Mouse (Mus musculus) lung, embryonic 16.5 days (tissue): Measurements from ENCODE around the gene Slc25a51. TPM values are rescaled to one million over a fixed set of nuclear protein-coding genes. Genes with fewer than 3 reads are reported as not detected.
A peak's percentile ranks its signal among the peaks of the same experiment; 100 is the strongest.

Source experiments
- ATAC-seq: fragments of 200-750 bp; cut with Nextera tagmentation; 2 replicates; pipeline ENCODE4 v1.8.0; 2017; ENCODE audit warnings: low read depth, mild to moderate bottlenecking, moderate library complexity
- H3K27ac ChIP-seq: fragments of 300-500 bp; sonication (generic); 2 replicates; pipeline ENCODE4 v1.5.1; 2014; ENCODE audit warnings: mild to moderate bottlenecking, control low read depth, low read length
- H3K27me3 ChIP-seq: fragments of 300-500 bp; sonication (generic); 2 replicates; pipeline ENCODE4 v1.6.1; 2014; ENCODE audit warnings: low read depth, low read length, mixed read lengths; ENCODE audit not compliant: control insufficient read depth, insufficient read depth
- H3K36me3 ChIP-seq: fragments of 300-500 bp; sonication (generic); 2 replicates; pipeline ENCODE4 v1.6.1; 2014; ENCODE audit warnings: low read length; ENCODE audit not compliant: control insufficient read depth, insufficient read depth
- H3K4me1 ChIP-seq: fragments of 300-500 bp; sonication (generic); replicated peaks from 2 replicates; pipeline ENCODE4 v1.6.1; 2014; ENCODE audit warnings: low read length, mixed read lengths; ENCODE audit not compliant: control insufficient read depth, insufficient read depth
- H3K4me2 ChIP-seq: fragments of 300-500 bp; sonication (generic); 2 replicates; pipeline ENCODE4 v1.6.1; 2014; ENCODE audit warnings: low read depth, low read length, control low read depth
- H3K4me3 ChIP-seq: fragments of 300-500 bp; sonication (generic); 2 replicates; pipeline ENCODE4 v1.5.1; 2014; ENCODE audit warnings: mild to moderate bottlenecking, low read length, control low read depth
- H3K9ac ChIP-seq: fragments of 300-500 bp; sonication (generic); 2 replicates; pipeline ENCODE4 v1.6.1; 2014; ENCODE audit warnings: low read length, control low read depth
- H3K9me3 ChIP-seq: fragments of 300-500 bp; sonication (generic); 2 replicates; pipeline ENCODE4 v1.6.1; 2016; ENCODE audit warnings: low read length; ENCODE audit not compliant: control insufficient read depth
- WGBS: fragments of 180-500 bp; shearing (Covaris S2); extraction: QIAGEN DNeasy Blood & Tissue Kit; methylation state at CpG from one replicate; pipeline ENCODE4 v1.1.7; 2014; 5-methylcytosine and 5-hydroxymethylcytosine counted together
- polyA plus RNA-seq: library from polyadenylated mRNA; unstranded; fragments of >200 nt; fragmentation: Nextera tagmentation; extraction: Ambion mirVana; gene quantifications from 2 replicates; pipeline ENCODE4 v1.2.1, GENCODE M21; 2015

Gene Slc25a51
- polyA plus RNA-seq, 1 experiment from 2014 or later: 69.4 TPM

DNA sequence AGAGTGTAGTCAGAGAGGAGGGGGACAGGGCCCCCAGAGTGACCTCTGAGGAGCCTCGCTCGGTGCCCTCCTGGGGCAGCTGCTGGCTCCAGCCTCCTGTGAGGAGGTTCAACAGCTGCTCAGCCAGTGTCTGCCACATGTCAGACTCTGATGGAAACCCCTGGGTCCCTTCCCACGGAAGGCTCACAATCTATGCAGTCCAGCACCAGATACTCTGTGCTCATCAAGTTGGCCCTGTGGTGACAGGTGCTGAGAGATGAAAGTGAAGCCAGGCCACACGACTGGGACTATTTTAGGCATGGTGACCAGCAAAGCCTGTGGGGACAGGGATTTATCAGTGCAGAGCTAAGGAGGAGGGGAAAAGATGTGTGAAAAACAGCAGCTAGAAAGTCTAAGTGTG lies 36.2 kb upstream of the Slc25a51 start:
- Histone ChIP-seq H3K27ac (no peak overlapping the region), H3K4me3 (no peak overlapping the region), H3K4me2 (no peak overlapping the region), H3K9ac (no peak overlapping the region), H3K9me3 (no peaks in the 10 kb centered on the region), H3K27me3 (no peaks in the 10 kb centered on the region), H3K4me1 (peaks cover 6% of the 10 kb centered on the region), H3K36me3 (peaks cover 10% of the 10 kb centered on the region; the same call in 1 of the 2 replicates)
- no peak for ATAC-seq
- WGBS: 55% methylated on average over 4 of the region's 4 CpGs

GRCm38 (mm10) chr4:45443652-45444051 lies 35.1 kb upstream of the Slc25a51 start:
- peaks cover 6% of the 10 kb centered on the region for H3K4me1 ChIP-seq
- no peak overlapping the region for H3K4me2 ChIP-seq
- no peak overlapping the region for H3K27ac ChIP-seq
- no peaks in the 10 kb centered on the region for H3K9me3 ChIP-seq
- peaks cover 10% of the 10 kb centered on the region; the same call in 1 of the 2 replicates for H3K36me3 ChIP-seq
- H3K27me3 ChIP-seq: no peaks in the 10 kb centered on the region
- no peak for ATAC-seq
- no peak overlapping the region for H3K4me3 ChIP-seq
- H3K9ac ChIP-seq: no peak overlapping the region
- 64% methylated on average over 7 of the region's 7 CpGs for WGBS

DNA sequence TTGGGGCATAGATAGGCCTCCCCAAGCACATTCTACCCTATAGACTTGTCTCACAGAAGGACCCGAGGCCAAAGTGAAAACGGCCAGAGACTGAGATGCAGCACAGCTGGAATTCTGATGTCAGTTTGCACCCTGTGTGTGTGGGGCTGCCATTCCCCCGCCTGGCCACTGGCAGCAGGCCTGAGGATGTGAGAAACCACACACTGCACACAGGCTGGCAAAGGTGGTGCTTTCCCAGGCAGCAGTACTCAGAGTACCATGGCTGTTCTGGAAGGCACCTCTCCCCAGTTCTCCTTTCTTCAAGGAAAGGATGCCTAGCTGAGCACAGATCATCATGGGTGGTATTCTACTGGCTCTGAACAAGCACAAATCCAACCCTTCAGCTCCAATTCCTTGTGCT lies 33.7 kb upstream of the Slc25a51 start:
- ATAC-seq: no peak
- no peaks in the 10 kb centered on the region for H3K9me3 ChIP-seq

DNA sequence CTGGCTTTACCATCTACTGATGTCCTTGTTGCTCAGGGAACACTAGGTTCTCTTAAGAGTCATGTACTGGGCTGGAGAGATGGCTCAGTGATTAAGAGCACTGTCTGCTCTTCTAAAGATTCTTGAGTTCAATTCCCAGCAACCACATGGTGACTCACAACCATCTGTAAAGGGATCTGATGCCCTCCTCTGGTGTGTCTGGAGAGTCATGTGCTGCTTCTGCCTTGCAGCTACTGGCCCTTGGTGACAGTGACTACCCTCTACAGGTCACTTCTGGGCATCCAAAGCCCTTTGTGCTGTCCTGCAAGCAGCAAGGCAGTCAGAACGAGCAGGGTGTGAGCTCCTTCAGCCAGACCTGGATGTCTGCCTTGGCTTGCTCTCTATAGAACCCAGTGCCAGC lies 33.2 kb upstream of the Slc25a51 start:
- no peaks in the 10 kb centered on the region for H3K27me3 ChIP-seq
- WGBS: 46% methylated on average over 1 of the region's 1 CpGs
- H3K36me3 ChIP-seq: peaks cover 10% of the 10 kb centered on the region; the same call in 1 of the 2 replicates
- no peak overlapping the region for H3K4me3 ChIP-seq
- no peak overlapping the region for H3K27ac ChIP-seq
- ATAC-seq: no peak
- H3K4me1 ChIP-seq: 0 out of 2 replicates have a peak, but pooled peaks cover 2% of the 10 kb centered on the region
- H3K9me3 ChIP-seq: no peaks in the 10 kb centered on the region
- no peak overlapping the region for H3K9ac ChIP-seq
- no peak overlapping the region for H3K4me2 ChIP-seq

More for the DNA sequence above, 33.7 kb upstream of the Slc25a51 start:
- Histone ChIP-seq H3K4me2 (no peak overlapping the region), H3K4me3 (no peak overlapping the region), H3K36me3 (peaks cover 10% of the 10 kb centered on the region; the same call in 1 of the 2 replicates), H3K4me1 (0 out of 2 replicates have a peak, but pooled peaks cover 2% of the 10 kb centered on the region), H3K9ac (no peak overlapping the region), H3K27me3 (no peaks in the 10 kb centered on the region), H3K27ac (no peak overlapping the region)
- WGBS: 49% methylated on average over 3 of the region's 3 CpGs

- Histone ChIP-seq H3K4me1 (peaks cover 13% of the 10 kb centered on the region), H3K27me3 (no peaks in the 10 kb centered on the region), H3K4me3 (no peak overlapping the region), H3K9me3 (no peaks in the 10 kb centered on the region), H3K9ac (no peak overlapping the region), H3K36me3 (peaks cover 6% of the 10 kb centered on the region; the same call in 1 of the 2 replicates), H3K4me2 (no peak overlapping the region), H3K27ac (no peak overlapping the region)
- no peak for ATAC-seq
- 29% methylated on average over 5 of the region's 5 CpGs for WGBS
Observed at GRCm38 (mm10) chr4:45439281-45439680, 30.7 kb upstream of the Slc25a51 start.

- 52% methylated on average over 3 of the region's 3 CpGs for WGBS
- peaks cover 11% of the 10 kb centered on the region for H3K4me1 ChIP-seq
- H3K4me2 ChIP-seq: no peak overlapping the region
- H3K36me3 ChIP-seq: peaks cover 3% of the 10 kb centered on the region; the same call in 1 of the 2 replicates
- no peak overlapping the region for H3K27ac ChIP-seq
- no peaks in the 10 kb centered on the region for H3K27me3 ChIP-seq
- H3K9me3 ChIP-seq: no peaks in the 10 kb centered on the region
- H3K9ac ChIP-seq: no peak overlapping the region
- no peak for ATAC-seq
- no peak overlapping the region for H3K4me3 ChIP-seq
Observed at GRCm38 (mm10) chr4:45437010-45437409, 28.4 kb upstream of the Slc25a51 start.

DNA sequence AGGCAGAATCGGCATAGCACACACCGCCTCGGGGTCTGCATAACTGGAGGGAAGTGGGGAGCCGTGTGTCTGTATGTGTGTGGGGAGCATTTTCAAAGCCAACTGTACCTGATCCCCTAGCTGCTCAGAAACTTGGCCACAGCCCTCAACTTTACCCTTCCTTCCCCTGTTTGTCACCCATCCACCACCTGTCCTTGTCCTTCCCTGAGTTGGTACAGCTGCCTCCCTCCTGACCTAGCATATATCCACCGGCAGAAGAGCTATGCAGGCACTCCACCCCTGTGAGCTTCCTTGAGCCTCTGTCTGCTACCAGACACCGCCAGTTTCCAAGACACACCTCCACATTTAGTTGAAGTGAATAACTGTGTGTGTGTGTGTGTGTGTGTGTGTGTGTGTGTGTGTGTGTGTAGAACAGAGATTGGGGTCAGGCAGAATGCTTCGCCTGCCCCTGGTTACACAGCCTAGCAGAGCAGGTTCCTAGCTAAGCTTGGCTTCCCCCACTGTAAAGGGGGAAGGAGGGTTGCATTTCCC lies 27.9 kb upstream of the Slc25a51 start:
- no peak overlapping the region for H3K27ac ChIP-seq

GRCm38 (mm10) chr4:45435899-45436298 lies 27.3 kb upstream of the Slc25a51 start:
- peak; percentile 23; the same call in 1 of the 2 replicates for ATAC-seq
- no peaks in the 10 kb centered on the region for H3K9me3 ChIP-seq
- no peak overlapping the region for H3K4me3 ChIP-seq
- peaks cover 3% of the 10 kb centered on the region; the same call in 1 of the 2 replicates for H3K36me3 ChIP-seq
- H3K4me2 ChIP-seq: no peak overlapping the region
- no peak overlapping the region for H3K9ac ChIP-seq
- peaks cover 11% of the 10 kb centered on the region for H3K4me1 ChIP-seq
- WGBS: 43% methylated on average over 2 of the region's 2 CpGs
- H3K27ac ChIP-seq: no peak overlapping the region
- no peaks in the 10 kb centered on the region for H3K27me3 ChIP-seq

More for the DNA sequence above, 27.9 kb upstream of the Slc25a51 start:
- Histone ChIP-seq H3K4me1 (peaks cover 11% of the 10 kb centered on the region), H3K4me3 (no peak overlapping the region), H3K9ac (no peak overlapping the region), H3K4me2 (no peak overlapping the region), H3K27me3 (no peaks in the 10 kb centered on the region), H3K36me3 (peaks cover 3% of the 10 kb centered on the region; the same call in 1 of the 2 replicates), H3K9me3 (no peaks in the 10 kb centered on the region)
- 59% methylated on average over 7 of the region's 7 CpGs for WGBS
- ATAC-seq: 0 out of 2 replicates have a peak, but pooled peaks have one; percentile 6

GRCm38 (mm10) chr4:45434681-45435080 lies 26.1 kb upstream of the Slc25a51 start:
- Histone ChIP-seq H3K4me3 (no peak overlapping the region), H3K9me3 (no peaks in the 10 kb centered on the region), H3K36me3 (no peaks in the 10 kb centered on the region), H3K9ac (no peak overlapping the region), H3K27me3 (no peaks in the 10 kb centered on the region), H3K27ac (no peak overlapping the region), H3K4me1 (peaks cover 11% of the 10 kb centered on the region), H3K4me2 (no peak overlapping the region)
- 67% methylated on average over 4 of the region's 4 CpGs for WGBS
- ATAC-seq: no peak
